Mouse (Mus musculus) thymus, postnatal 10 days (tissue): Measurements from ENCODE around the gene Dctn2.

Source experiments
- DNase-seq, 2 experiments: peaks; one replicate each; pipeline ENCODE4 v3.0.0; 2021; ENCODE audit warnings: low spot score in 2 of 2

The Dctn2 gene

DNA sequence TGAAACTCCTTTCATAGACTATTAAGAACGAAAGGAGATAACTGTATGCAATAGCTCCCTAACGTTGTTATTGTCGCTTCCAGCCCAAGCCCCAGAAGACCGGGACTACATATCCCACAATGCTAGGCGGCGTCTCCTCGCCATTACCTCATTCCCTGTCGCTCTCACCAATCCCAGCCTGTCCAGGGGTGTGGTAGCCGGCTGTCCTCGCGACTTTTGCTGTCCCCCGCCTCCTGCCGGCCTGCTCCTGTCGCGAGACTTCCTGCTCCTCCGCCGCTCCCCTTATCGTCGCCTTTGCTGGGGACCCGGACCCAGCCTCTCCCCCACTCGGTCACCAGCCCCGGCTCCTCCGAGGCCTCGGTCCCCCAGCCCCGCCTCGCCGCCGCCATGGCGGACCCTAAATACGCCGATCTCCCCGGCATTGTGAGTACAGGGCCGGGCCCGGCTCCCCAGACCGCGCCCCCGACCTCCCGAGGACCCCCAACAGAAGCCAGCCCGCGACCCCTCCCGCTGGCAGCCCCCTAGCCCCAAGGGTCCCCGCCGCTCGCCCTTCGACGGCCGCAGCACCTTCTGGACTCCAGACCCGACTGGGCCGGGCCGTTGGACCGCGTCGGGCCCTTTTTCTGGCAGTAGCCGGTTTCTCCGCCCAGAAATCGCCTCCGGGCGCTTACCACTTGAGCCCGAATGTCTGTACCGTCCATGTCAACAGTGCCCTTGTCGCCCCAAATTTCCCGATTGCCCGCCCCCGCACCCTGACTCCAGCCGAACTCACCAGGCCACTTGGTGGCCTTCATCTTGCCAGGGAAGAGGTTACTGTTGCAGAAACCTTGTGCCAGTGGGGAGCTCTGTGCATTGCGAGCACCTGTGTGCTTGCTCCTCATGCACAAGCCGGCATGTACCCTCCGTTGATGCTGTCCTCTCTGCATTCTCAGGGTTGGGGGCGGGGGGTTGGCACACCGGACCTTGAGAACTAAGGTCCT lies at the start of gene Dctn2:
Gene Dctn2 (plus strand): TSS at position 257 of the 980 bp plus-strand sequence.
- DNase-seq = peak; percentile 82 to 84

DNA sequence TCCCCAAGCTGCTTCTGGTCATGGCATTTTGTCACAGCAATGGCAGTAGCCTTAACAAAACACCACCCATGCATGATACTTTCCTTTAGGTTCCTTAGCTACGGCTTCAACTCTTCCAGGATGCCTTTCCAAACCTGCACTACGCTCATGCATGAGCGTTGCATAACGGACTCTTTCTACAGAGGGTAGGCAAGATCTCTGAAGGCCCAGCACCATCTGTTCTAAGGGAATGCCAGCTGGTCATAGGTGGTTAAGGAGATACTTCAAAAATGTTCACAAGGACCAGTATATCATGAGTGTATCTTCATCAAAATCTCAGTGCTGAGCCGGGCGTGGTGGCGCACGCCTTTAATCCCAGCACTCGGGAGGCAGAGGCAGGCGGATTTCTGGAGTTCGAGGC lies 49.7 kb upstream of the Dctn2 start:
- no peak for DNase-seq

DNA sequence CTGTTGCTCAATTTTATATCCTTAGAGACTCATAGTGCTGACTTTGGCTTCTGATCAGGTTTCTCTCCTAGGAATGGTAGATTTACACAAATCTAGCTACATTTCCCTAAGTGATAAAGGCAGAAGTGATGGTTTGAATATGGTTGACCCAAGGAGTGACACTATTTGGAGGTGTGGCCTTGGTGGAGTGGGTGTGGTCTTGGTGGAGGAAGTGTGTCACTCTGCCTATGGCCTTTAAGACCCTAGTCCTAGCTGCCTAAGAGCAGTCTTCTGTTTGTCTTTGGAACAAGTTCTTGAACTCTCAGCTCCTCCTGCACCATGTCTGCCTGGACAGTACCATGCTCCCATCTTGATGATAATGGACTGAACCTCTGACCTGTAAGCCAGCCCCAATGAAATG lies 49.0 kb upstream of the Dctn2 start:
- no peak for DNase-seq

DNA sequence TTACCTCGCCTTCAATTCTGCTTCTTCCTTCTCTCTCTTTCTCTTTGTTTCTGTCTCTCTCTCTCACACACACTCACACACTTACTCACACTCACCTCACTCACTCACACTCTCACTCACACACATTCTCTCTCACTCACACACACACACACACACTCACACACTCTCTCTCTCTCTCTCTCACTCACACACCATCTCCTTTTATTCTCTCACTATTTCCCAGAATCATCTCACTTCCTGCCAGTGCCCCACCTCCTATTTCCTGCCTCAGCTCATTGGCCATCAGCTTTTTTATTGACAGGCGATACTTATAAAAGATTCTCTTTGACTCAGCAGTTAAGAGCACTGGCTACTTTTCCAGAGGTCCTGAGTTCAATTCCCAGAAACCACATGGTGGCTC lies 47.8 kb upstream of the Dctn2 start:
- DNase-seq = no peak

DNA sequence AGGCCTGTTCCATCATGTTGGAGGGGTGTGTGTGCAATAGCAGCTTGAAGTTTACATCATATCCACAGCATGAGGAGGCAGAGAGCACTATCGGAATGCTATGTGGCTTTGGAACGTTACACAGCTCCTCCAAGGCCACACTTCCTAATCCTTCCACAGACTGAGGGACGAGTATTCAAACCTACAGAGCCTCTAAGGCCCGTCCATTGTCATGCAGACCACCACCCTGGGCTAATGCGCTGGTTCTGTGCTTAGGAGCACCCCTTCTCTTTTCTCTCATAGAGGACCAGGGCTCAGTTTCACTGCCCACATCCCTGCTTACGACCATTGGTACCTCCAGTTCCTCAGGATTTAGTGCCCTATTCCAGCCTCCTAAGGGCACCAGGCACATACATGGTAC lies 41.0 kb upstream of the Dctn2 start:
- no peak for DNase-seq

DNA sequence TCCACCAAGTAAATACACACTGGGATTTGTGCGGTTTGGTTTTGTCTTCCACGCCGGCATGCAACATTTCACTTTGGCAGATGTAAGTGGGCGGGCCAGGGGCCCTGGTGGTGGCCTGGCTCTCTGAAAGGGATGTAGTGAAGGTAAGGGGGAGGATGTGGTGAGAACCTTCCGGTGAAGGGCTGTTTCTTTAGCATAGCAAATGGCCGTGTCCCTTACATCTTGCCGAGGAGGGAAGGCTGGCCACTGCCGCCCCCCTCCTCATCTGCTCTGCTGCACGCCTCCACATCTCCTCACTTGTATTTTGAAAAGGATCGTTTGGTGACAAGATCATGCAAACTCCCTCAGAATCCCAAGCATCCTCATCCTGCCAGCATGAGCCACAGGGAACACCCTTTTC lies 40.4 kb upstream of the Dctn2 start:
- DNase-seq = no peak

DNA sequence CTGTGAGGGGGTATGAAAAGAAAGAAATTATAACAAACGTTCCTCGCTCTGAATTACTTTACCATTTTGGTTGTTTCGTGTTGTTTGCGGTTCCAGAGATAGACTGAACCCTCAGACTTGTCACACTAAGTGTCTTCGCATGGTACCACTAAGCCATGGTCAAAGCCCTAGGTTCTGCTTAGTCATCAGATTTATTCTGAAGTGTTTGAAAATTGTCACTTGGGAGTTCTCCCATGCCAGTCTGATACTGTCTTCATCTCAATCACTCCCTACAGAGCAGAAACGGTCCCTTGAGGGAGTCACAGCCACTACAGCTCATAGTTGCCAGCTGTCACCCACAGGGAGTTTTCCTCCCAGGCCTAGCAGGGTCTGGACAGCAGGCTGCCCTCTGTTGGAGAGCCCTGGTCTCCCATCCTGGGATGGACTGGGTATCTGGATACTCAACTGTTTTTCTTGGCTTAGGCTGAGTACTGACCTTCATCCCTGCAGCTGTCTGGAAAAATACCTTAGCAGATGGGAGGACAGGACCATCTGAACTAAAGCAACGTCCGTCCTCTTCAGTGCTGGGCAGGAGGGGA lies 39.8 kb upstream of the Dctn2 start:
- DNase-seq = no peak

DNA sequence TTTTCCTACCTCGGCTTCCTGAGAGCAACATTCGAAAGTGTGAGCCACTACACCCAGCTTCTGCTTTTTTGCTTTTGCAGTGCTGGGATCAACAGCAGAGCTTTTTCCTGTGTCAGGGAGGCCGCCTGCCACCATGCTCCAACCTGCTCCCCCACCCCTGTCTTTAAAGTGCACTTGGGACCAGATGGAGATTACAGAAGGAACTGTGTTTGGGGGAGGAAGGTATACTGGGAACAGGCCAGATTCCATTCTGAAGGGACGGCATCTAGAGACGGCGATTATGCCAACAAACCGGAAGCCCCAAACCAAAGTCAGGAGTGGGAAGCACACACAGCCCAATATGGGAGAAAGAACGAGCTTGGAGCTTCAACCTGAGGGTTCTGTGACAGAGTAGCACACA lies 39.0 kb upstream of the Dctn2 start:
- DNase-seq = no peak

DNA sequence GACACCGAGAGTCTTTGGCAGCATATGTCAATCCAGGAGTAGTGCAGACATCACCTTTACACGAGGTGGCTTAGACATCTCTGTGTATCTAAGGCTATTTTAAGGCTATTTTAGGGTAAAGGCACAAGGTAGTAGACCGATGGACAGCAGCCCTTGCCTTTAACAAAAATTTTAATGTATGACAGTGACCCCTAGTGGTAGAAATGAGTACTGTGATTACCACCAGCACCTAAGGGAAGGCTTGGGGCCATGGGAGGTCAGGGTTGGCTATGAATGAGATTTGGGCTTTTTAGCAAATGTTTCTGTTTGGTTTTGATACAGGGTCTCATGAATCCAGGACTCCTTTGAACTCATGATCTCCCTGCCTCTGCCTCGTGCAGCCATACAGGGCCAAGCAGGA lies 37.3 kb upstream of the Dctn2 start:
- DNase-seq = peak in 1 of 2 experiments; percentile 74

DNA sequence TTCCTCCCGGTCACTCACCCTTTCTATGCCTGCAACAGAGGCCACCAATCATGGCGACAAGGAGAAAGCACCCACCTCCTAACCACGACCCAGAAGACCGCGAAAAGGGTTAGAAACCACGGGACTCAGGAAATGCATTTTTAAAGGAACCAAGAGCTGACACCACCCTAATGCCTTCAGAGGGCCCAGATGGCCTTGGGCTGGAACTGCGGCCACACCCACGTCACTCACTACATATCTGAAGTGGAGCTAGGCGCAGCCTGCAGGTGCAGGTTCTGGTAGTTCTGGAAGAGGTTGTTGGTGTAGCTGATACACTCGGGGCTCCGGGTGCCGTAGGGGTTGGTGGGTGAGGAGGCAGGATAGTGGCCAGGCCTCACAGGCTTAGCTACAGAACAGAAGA lies 35.5 kb upstream of the Dctn2 start:
- DNase-seq = no peak

DNA sequence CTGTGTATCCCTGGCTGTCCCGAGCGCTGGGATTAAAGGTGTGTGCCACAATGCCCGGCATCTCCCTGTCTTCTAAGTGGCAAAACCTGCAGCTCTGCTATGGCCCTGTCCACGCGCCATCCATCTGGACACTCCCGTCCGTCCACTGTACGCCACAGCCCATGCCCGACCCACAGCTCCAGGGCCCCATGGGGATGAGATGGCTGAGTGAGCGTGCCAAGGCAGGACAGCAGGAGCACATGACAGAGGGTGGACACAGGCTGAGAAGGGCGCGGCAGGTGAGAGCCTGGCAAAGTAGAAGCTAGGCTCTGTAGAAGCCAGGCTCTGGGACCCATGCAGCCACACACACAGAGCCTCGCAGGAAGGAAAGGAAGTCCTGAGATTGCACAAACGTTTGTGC lies 34.4 kb upstream of the Dctn2 start:
- DNase-seq = no peak

DNA sequence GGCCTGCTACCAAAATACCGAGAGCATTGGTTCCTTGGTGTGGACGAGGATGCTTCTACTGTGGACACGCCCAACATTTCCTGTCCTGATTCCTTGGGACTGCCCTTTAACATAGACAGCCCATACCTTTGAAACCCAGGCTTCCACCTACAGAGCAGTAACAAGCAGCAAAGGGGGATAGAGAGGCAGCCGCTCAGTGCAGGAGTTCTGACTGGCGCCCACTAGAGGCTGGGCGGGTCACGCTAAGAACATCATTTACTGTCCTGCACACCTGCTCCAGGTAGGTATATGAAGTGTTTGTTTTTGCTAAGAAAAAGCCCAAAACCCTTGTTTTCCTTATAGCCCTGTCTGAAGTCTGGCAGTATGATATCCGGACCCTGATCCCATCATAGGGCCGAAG lies 33.0 kb upstream of the Dctn2 start:
- DNase-seq = peak in 1 of 2 experiments; percentile 24

DNA sequence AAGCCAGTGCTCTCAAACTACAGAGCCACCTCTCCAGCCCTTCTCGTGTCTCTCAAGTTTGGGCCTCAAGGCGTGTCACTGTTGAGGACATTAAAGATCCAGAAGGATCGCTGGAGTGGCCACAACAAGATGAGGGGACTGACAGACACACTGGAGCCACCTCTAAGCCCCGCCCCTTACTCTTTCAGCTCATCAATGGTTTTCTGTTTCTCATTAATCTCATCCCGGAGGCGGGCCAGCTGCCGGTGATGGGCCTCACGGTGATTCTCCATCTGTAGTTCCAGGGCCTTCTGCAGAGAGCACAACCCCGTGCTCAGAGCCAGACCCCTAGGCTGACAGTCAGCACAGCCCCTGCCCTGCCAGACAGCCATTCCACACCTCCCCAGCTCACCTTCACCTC lies 29.6 kb upstream of the Dctn2 start:
- DNase-seq = no peak

DNA sequence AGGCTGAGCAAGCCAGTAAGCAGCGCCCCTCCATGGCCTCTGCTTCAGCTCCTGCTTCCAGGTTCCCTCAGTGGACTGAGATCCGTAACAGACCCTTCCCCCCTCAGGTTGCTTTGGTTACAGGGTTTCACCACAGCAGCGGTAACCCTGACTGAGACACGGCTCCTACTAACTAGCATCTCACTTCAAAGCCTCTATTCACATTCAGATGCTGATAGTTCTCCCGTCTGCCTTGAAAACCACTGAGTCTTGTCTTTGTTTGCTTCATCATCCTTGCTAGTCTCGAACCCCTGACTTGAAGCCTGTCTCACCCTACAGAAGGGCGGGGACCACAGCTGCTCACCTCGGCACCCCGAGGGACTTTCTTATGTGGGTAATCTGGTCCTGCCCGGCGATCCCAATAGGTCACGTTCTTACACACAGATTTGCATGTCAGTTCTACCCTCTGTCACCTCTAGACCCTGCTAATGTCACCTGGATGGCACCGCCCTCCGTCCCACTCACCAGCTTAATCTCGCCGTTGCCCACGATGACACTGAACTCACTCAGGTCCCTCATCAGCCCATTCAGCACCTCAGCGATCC lies 27.8 kb upstream of the Dctn2 start:
- no peak for DNase-seq

DNA sequence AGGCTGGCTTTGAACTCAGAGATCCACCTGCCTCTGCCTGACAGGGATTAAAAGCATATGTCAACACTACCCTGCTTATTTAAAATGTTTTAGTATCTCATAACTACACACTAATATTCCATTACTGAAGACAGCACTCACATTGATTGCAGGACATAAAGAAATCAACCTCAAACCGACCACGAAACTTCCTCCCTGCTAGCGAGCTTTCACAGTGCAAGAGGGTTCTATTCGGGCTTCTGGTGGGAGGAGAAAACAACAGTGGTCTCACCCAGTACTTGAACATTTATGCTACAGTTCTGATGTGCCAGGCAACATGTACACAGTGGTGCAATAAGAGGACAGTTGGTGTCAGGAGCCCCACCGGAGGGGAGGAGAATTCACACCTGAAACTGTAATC lies 15.4 kb upstream of the Dctn2 start:
- DNase-seq = no peak

DNA sequence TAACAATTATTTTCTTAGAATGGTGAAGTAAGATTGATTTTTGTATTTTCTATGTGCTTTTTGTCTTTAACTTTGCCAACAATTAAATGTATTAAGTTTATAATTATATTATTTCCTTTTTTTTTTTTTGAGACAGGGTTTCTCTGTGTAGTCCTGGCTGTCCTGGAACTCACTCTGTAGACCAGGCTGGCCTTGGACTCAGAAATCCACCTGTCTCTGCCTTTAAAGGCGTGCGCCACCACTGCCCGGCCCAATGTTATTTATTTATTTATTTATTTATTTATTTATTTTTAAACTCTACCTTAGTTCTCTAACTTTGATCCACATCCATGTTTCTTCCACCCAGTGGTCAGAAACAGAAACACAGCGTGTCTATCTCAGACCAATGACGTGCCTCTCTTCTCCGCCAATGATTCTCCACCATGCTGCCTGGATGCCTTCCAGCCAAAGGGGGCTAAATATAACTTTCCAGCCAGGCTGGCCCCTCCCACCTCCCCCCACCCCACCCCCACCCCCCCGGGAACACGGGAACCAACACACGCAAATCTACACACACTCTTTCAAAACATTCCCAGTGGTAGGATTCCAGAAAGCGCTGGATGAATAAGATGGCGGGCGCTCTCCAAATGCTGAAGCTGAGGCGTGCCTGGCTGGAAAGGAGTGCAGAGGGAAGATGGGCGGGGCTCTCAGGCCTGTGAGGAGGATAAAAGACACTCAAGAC lies 10.4 kb upstream of the Dctn2 start:
- DNase-seq = no peak

DNA sequence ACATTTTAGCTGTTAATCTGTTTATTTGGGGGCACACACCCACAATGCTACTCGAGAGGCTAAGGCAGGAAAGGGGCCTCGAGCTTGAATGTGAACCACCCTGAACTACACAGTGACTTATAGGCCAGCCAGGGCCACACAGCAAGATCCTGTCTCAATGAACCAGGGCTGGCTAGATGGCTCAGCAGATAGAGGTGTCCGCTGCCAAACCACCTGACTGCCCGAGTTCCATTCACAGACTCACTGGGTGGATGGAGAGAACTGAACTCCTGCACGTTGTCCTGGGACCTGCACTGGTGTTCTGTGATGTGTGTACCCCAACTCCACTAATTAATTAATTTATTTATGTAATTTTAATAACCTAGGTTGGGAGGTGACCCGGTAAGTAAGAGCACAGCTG lies 8.4 kb upstream of the Dctn2 start:
- no peak for DNase-seq

DNA sequence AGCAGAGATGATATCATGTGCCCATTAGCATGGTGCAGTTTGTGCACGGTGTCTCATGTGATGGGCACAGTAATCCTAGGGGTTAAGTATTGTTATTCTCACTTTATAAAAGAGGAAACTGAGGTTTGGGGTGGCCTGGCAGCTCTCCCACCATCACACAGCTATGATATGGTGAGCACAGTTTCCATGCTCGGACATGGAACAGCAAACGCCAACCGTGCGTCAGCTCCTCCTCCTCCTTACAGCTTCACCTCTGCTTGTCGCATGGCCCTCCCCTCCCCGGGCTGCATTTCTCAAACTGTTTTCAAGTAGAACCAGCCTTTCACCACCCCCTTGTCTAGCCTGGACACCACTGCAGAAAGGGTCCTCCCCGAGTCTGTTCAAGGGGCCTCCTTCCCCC lies 7.7 kb upstream of the Dctn2 start:
- no peak for DNase-seq

DNA sequence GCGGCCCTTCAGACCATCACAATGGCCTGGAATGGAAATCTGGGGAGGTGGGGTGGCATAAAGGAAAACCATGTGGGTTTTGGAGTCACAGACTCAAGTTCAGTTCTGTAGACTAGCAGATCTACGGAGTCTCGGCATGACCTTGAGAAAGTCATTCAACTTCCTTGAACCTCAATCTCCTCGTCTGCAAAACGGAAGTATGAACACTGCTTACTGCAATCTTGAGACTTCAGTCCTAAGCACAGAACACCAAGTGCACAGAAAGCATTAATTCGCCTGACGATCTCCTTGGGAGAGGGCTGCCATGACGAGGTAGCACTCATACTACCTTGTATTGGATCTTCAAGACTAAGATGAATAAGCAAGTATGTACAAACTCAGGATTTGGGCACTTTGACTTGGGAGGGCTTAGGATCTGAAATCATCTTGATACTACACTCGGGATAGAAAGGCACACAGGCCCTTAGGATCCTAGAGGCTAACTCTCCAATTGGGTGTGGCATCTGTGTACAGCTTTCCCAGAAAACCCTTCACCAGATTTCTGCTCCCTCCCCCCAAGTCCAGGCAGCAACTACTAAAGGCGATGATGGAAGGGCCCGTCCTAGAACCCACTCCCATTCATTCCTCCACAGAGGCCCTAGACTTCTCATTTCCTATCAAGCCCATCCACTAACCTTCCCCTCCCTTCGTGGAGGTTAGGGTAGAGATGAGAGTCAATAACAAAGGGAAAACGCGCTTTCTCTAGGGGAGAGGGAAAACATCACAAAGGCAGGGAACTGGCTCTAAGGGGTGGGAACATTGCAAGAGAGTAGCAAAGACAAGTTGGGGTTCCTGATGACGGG lies 4.2 kb upstream of the Dctn2 start:
- no peak for DNase-seq

DNA sequence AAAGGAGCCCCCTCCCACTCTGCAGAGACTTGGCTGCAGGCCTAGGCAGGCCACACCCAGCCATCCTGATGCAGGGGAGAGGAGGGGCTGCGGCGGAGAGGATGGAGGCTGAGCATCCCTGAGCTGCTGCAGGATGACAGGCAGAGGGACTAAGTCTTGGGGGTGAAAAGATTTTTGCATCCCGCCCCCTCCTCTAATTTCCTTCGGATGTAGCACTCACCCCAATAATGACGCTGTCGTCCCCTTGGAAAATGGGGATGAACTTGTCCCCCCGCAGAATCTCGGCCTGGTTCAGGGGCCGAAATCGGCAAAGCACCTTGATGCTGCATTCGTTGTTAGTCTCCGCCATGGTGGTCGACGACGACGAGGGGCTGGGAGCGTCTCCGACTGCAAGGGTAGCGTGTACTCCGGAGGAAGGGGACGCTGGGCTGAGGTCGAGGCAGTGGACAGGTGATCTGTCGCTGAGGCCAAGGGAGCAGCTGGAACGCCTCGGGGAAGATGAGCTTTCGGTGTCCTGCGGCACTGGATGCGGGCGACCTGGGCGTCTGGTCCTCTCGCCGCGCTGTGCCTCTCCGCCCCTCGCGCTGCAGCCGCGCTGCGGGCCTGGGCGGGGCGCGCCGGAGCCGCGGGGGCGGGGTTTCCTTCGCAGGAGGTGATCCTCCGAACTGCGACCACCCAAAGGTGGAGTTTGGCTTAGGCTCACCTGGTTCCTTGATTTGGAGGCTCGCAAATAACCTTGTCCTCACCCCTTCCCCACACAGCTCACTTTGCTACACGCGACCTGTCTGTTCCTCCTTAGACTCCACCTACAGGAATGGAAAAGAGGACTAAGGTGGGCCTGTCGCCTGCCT lies 3.4 kb upstream of the Dctn2 start, which contains the start of gene Kif5a:
Gene Kif5a (minus strand): TSS at position 801 of the 851 bp plus-strand sequence.
- DNase-seq = peak in 1 of 2 experiments; percentile 45
